Mouse (Mus musculus) testis, adult 2 months (tissue): ENCODE results near the gene Itga6.

Source experiments
- CTCF ChIP-seq: fragments of 200-500 bp; IDR thresholded peaks from 2 replicates; pipeline ENCODE4 v1.5.1; 2012; ENCODE audit warnings: low read depth, mild to moderate bottlenecking, inconsistent platforms, low read length, moderate library complexity; ENCODE audit not compliant: control insufficient read depth, insufficient read depth, insufficient replicate concordance
- POLR2A ChIP-seq: fragments of 200-500 bp; IDR thresholded peaks from 2 replicates; pipeline ENCODE4 v1.6.1; 2012; ENCODE audit warnings: low read depth, mild to moderate bottlenecking, inconsistent platforms, low read length, moderate library complexity; ENCODE audit not compliant: control insufficient read depth

- TF ChIP-seq CTCF (no peak), POLR2A (no peak)
These were observed 152.0 kb downstream of the Itga6 start for GRCm38 (mm10) chr2:71897420-71897819.
